Mouse (Mus musculus): ENCODE results near the gene Rhox8. TPM values are rescaled to one million over a fixed set of nuclear protein-coding genes. Genes with fewer than 3 reads are reported as not detected.
A peak's percentile ranks its signal among the peaks of the same experiment; 100 is the strongest.
"Not testable (repeated sequence)": the region's sequence is repeated elsewhere in the genome, so short reads cannot be mapped to it uniquely, and the experiment has no call there.

The Rhox8 gene
- polyA plus RNA-seq (2012; rRNA removed) = 6.1 and 10.7 TPM in 2 replicates

DNA sequence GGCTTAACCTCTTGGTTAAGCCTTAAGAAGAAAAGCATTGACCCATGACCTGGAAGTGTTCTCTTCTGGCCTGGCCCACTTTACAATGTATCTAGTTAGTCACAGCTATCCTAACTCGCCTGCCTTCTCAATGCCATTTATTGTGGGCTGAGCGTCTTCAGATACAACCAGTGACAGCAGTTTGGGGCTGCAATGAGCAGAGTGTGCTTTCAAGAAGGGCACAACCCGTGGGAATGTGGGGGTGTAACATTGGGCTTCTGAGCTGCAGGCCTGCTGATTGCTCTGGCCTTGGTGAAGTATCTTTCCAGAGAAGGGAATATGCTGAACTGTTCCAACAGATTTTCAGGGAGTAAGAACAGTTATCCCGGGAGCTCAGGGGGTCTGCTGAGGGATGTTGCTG lies at the start of gene Rhox8:
Rhox8 (minus strand) TSS at position 101 of the 400 bp plus-strand sequence.
- no peaks in the 10 kb centered on the region for H3K36me3 ChIP-seq (ENCODE audit: control insufficient read depth, insufficient read depth, low read length)
- TF ChIP-seq CTCF (IDR thresholded peaks at IDR 0.05; ENCODE audit: control insufficient read depth, insufficient read depth, insufficient replicate concordance, low read depth, low read length) = no peak
- TF ChIP-seq POLR2A (IDR thresholded peaks at IDR 0.05; ENCODE audit: control insufficient read depth, low read depth, low read length) = no peak
- no peaks in the 10 kb centered on the region for H3K4me1 ChIP-seq (ENCODE audit: control insufficient read depth, insufficient read depth, low read length)
- H3K4me3 ChIP-seq (ENCODE audit: control insufficient read depth, low read depth, low read length) = peak within 1 kb of the TSS; percentile 25
- H3K27ac ChIP-seq (ENCODE audit: control insufficient read depth, insufficient read depth, low read depth, low read length) = 0 out of 2 replicates have a peak within 1 kb of the TSS, but pooled peaks have one; percentile 13
- no peaks in the 10 kb centered on the region for H3K27me3 ChIP-seq (ENCODE audit: control insufficient read depth, insufficient read depth, low read length)

DNA sequence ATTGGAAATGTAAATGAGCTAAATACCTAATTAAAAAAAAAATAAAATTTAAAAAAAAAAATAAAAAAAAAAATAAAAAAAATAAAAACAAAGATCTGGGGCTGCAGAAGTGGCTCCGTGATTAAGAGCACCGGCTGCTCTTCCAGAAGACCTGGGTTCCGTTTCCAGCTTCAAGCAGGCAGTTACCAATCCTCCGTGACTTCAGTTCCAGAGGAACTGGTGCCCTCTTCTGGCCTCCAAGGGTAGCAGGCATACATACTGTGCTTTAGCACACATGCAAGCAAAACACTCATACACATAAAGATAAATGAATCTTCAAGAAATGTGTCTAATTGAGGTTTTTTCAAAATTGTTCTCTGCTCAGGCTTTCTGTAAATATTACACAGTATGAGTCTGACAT lies 37.6 kb upstream of the Rhox8 start:
- Histone ChIP-seq H3K36me3 (ENCODE audit: control insufficient read depth, insufficient read depth, low read length) (no peaks in the 10 kb centered on the region), H3K27me3 (ENCODE audit: control insufficient read depth, insufficient read depth, low read length) (no peaks in the 10 kb centered on the region), H3K4me3 (ENCODE audit: control insufficient read depth, low read depth, low read length) (no peak overlapping the region), H3K4me1 (ENCODE audit: control insufficient read depth, insufficient read depth, low read length) (no peaks in the 10 kb centered on the region), H3K27ac (ENCODE audit: control insufficient read depth, insufficient read depth, low read depth, low read length) (no peak overlapping the region)
- TF ChIP-seq POLR2A (IDR thresholded peaks at IDR 0.05; ENCODE audit: control insufficient read depth, low read depth, low read length) (no peak), CTCF (IDR thresholded peaks at IDR 0.05; ENCODE audit: control insufficient read depth, insufficient read depth, insufficient replicate concordance, low read depth, low read length) (no peak)

DNA sequence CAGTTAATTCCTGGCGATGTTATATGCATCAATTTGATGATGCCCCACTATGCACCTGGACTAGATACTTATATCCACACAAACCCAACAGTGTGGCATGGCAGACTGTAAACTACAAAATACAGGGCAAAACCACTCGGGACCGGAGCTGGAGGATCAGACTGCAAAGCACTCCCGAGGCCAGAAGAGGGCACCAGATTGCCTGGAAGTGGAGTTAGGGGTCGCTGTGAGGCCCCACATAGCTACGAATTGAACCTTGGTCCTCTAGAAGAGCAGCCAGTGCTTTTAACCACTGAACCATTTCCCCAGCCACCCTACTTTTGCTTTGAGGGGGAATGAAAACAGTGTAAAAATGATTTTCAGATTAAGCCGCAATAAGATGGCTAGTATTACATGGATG lies 29.8 kb upstream of the Rhox8 start:
- Histone ChIP-seq H3K4me1 (ENCODE audit: control insufficient read depth, insufficient read depth, low read length) (no peaks in the 10 kb centered on the region), H3K4me3 (ENCODE audit: control insufficient read depth, low read depth, low read length) (no peak overlapping the region)

DNA sequence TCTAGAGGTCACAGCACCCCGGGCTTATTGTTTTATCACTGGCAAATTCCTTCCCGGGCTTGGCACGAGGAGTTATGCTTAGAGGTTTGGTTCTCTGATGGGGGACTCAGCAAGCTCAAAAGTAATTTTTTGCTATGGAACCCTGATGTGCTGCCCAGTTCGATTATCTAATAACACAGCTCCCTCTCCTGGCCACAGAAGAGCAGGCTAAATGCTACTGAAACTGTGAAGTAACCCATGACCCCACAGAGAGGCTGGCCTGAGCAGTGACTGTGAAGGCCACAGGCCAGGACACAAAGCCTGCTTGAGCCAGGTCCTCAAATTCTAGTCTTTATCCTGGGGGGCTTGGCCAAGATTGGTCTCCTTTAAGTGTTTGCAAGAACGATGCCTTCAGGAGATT lies 25.0 kb upstream of the Rhox8 start:
- no peak overlapping the region for H3K27ac ChIP-seq (ENCODE audit: control insufficient read depth, insufficient read depth, low read depth, low read length)
- no peak for TF ChIP-seq CTCF (IDR thresholded peaks at IDR 0.05; ENCODE audit: control insufficient read depth, insufficient read depth, insufficient replicate concordance, low read depth, low read length)
- TF ChIP-seq POLR2A (IDR thresholded peaks at IDR 0.05; ENCODE audit: control insufficient read depth, low read depth, low read length) = no peak
- no peaks in the 10 kb centered on the region for H3K27me3 ChIP-seq (ENCODE audit: control insufficient read depth, insufficient read depth, low read length)
- no peak overlapping the region for H3K4me3 ChIP-seq (ENCODE audit: control insufficient read depth, low read depth, low read length)
- H3K4me1 ChIP-seq (ENCODE audit: control insufficient read depth, insufficient read depth, low read length) = peaks cover 3% of the 10 kb centered on the region
- H3K36me3 ChIP-seq (ENCODE audit: control insufficient read depth, insufficient read depth, low read length) = no peaks in the 10 kb centered on the region

More for the DNA sequence above, 29.8 kb upstream of the Rhox8 start:
- TF ChIP-seq CTCF (IDR thresholded peaks at IDR 0.05; ENCODE audit: control insufficient read depth, insufficient read depth, insufficient replicate concordance, low read depth, low read length) (peak; percentile 11; the same call in 1 of the 2 replicates), POLR2A (IDR thresholded peaks at IDR 0.05; ENCODE audit: control insufficient read depth, low read depth, low read length) (no peak)
- no peaks in the 10 kb centered on the region for H3K27me3 ChIP-seq (ENCODE audit: control insufficient read depth, insufficient read depth, low read length)
- no peak overlapping the region for H3K27ac ChIP-seq (ENCODE audit: control insufficient read depth, insufficient read depth, low read depth, low read length)
- no peaks in the 10 kb centered on the region for H3K36me3 ChIP-seq (ENCODE audit: control insufficient read depth, insufficient read depth, low read length)

DNA sequence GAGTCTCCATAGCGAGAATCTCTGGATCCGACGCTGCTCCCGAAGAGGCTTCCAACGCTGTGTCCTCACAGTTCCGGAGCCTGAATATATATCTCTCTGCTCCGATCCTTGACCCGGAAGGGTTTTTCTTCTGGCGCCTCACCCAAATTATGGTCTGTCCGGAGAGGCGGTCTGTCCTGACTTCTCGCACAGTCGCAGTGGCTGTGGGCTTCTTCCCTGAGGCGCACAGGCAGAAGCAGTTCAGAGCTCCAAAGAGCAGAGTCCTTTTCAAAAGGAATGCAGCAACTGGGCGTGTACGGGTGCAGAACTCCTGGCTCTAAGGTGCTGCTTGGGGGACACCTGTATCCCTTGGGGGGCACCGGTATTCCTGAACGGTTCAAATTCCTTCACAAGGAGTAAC lies 22.9 kb upstream of the Rhox8 start, which contains the start of gene Rhox9:
Rhox9 (minus strand) TSS at position 101 of the 400 bp plus-strand sequence.
- not testable (repeated sequence) for H3K4me3 ChIP-seq (ENCODE audit: control insufficient read depth, low read depth, low read length); H3K36me3 ChIP-seq (ENCODE audit: control insufficient read depth, insufficient read depth, low read length); H3K27me3 ChIP-seq (ENCODE audit: control insufficient read depth, insufficient read depth, low read length); H3K27ac ChIP-seq (ENCODE audit: control insufficient read depth, insufficient read depth, low read depth, low read length); H3K4me1 ChIP-seq (ENCODE audit: control insufficient read depth, insufficient read depth, low read length)

DNA sequence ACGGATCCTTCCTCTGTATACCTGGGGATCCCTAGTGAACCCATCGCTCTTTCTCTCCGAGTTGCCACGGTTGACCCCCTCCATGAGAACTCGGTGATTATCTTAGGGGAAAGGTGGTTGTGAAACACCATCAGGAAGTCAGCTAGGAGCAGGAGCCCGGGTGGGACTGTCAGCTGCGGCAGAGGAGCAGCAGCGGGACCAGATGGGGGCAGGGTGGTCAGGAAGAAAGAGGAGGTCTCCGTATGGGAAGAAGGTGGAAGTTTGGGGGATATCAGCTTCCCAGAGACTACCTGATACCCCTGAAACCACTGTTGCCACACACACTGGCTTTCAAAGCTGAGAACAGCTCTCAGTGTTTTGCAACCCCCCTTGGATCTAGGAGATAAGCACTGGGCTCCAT lies 18.4 kb upstream of the Rhox8 start, which contains the start of gene Rhox7b:
Rhox7b (minus strand) TSS at position 101 of the 400 bp plus-strand sequence.
- H3K4me3 ChIP-seq (ENCODE audit: control insufficient read depth, low read depth, low read length); H3K36me3 ChIP-seq (ENCODE audit: control insufficient read depth, insufficient read depth, low read length); H3K27me3 ChIP-seq (ENCODE audit: control insufficient read depth, insufficient read depth, low read length); H3K27ac ChIP-seq (ENCODE audit: control insufficient read depth, insufficient read depth, low read depth, low read length); H3K4me1 ChIP-seq (ENCODE audit: control insufficient read depth, insufficient read depth, low read length): not testable (repeated sequence)

DNA sequence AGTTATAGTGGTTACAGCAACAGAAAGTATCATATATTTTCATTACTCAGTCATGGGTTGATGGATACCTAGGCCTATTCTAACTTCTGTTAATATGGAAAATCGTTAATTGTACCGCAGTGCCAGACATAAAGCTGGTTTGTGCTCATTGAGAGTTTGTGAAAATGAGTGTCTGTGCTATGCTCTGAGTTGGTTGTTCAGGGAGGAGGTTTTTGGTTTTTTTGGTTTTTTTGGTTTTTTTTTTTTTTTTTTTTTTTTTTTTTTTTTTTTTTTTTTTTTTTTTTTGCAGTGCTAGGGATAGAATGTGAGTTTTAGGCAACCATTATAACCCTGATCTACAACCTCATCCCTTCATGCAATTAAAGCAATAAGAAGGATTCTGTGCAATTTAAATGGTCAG lies 7.1 kb downstream of the Rhox8 start:
- Histone ChIP-seq H3K4me3 (ENCODE audit: control insufficient read depth, low read depth, low read length) (no peak overlapping the region), H3K4me1 (ENCODE audit: control insufficient read depth, insufficient read depth, low read length) (no peaks in the 10 kb centered on the region), H3K36me3 (ENCODE audit: control insufficient read depth, insufficient read depth, low read length) (no peaks in the 10 kb centered on the region), H3K27ac (ENCODE audit: control insufficient read depth, insufficient read depth, low read depth, low read length) (no peak overlapping the region), H3K27me3 (ENCODE audit: control insufficient read depth, insufficient read depth, low read length) (no peaks in the 10 kb centered on the region)
- TF ChIP-seq POLR2A (IDR thresholded peaks at IDR 0.05; ENCODE audit: control insufficient read depth, low read depth, low read length) (no peak), CTCF (IDR thresholded peaks at IDR 0.05; ENCODE audit: control insufficient read depth, insufficient read depth, insufficient replicate concordance, low read depth, low read length) (no peak)

DNA sequence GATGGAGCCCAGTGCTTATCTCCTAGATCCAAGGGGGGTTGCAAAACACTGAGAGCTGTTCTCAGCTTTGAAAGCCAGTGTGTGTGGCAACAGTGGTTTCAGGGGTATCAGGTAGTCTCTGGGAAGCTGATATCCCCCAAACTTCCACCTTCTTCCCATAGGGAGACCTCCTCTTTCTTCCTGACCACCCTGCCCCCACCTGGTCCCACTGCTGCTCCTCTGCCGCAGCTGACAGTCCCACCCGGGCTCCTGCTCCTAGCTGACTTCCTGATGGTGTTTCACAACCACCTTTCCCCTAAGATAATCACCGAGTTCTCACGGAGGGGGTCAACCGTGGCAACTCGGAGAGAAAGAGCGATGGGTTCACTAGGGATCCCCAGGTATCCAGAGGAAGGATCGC lies 47.4 kb downstream of the Rhox8 start, which contains the start of gene Rhox7a:
Rhox7a (plus strand) TSS at position 301 of the 400 bp plus-strand sequence.
- H3K27me3 ChIP-seq (ENCODE audit: control insufficient read depth, insufficient read depth, low read length); H3K4me3 ChIP-seq (ENCODE audit: control insufficient read depth, low read depth, low read length); H3K27ac ChIP-seq (ENCODE audit: control insufficient read depth, insufficient read depth, low read depth, low read length); H3K4me1 ChIP-seq (ENCODE audit: control insufficient read depth, insufficient read depth, low read length); H3K36me3 ChIP-seq (ENCODE audit: control insufficient read depth, insufficient read depth, low read length): not testable (repeated sequence)

DNA sequence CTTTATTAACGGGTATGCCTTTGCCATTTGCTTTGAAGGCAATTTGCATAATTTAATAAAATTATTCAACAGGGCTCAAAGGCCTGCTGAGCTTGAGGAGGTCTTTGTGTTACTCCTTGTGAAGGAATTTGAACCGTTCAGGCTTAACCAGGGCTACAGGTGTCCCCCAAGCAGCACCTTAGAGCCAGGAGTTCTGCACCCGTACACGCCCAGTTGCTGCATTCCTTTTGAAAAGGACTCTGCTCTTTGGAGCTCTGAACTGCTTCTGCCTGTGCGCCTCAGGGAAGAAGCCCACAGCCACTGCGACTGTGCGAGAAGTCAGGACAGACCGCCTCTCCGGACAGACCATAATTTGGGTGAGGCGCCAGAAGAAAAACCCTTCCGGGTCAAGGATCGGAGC lies 52.1 kb downstream of the Rhox8 start, which contains the start of gene Rhox6:
Rhox6 (plus strand) TSS at position 301 of the 400 bp plus-strand sequence.
- not testable (repeated sequence) for H3K4me3 ChIP-seq (ENCODE audit: control insufficient read depth, low read depth, low read length); H3K27me3 ChIP-seq (ENCODE audit: control insufficient read depth, insufficient read depth, low read length)

More for the DNA sequence above, 52.1 kb downstream of the Rhox8 start, which contains the start of gene Rhox6:
- H3K4me1 ChIP-seq (ENCODE audit: control insufficient read depth, insufficient read depth, low read length); H3K36me3 ChIP-seq (ENCODE audit: control insufficient read depth, insufficient read depth, low read length); H3K27ac ChIP-seq (ENCODE audit: control insufficient read depth, insufficient read depth, low read depth, low read length): not testable (repeated sequence)

Data from testis, adult 2 months (tissue).